Mouse (Mus musculus) intestine, embryonic 14.5 days (tissue): ENCODE results near the gene Slc13a3. TPM values are rescaled to one million over a fixed set of nuclear protein-coding genes. Genes with fewer than 3 reads are reported as not detected.

Experiments used
- ATAC-seq: fragments of 200-750 bp; cut with Nextera tagmentation; replicated peaks from 2 replicates; pipeline ENCODE4 v1.8.0; 2017; ENCODE audit warnings: low read depth, moderate number of reproducible peaks, moderate TSS enrichment, moderate library complexity; ENCODE audit not compliant: low FRiP score, low TSS enrichment
- DNase-seq: peaks from one replicate; pipeline ENCODE4 v3.0.0-alpha.2; 2018; ENCODE audit warnings: low spot score
- H3K27ac ChIP-seq: fragments of 300-500 bp; sonication (generic); 2 replicates; pipeline ENCODE4 v1.5.1; 2014; ENCODE audit warnings: low read depth, mild to moderate bottlenecking, control low read depth
- H3K27me3 ChIP-seq: fragments of 300-500 bp; sonication (generic); replicated peaks from 2 replicates; pipeline ENCODE4 v1.6.1; 2014; ENCODE audit warnings: low read length, control low read depth; ENCODE audit not compliant: control insufficient read depth, insufficient read depth
- H3K36me3 ChIP-seq: fragments of 300-500 bp; sonication (generic); 2 replicates; pipeline ENCODE4 v1.6.1; 2014; ENCODE audit warnings: low read length, control low read depth; ENCODE audit not compliant: control insufficient read depth, insufficient read depth
- H3K4me1 ChIP-seq: fragments of 300-500 bp; sonication (generic); replicated peaks from 2 replicates; pipeline ENCODE4 v1.6.1; 2014; ENCODE audit warnings: low read length, control low read depth, mixed read lengths; ENCODE audit not compliant: control insufficient read depth, insufficient read depth
- H3K4me2 ChIP-seq: fragments of 300-500 bp; sonication (generic); 2 replicates; pipeline ENCODE4 v1.6.1; 2014; ENCODE audit warnings: low read length
- H3K4me3 ChIP-seq: fragments of 300-500 bp; sonication (generic); 2 replicates; pipeline ENCODE4 v1.5.1; 2014; ENCODE audit warnings: low read depth, low read length, control low read depth, mixed read lengths
- H3K9ac ChIP-seq: fragments of 300-500 bp; sonication (generic); 2 replicates; pipeline ENCODE4 v1.6.1; 2014; ENCODE audit warnings: mild to moderate bottlenecking, low read length
- H3K9me3 ChIP-seq: fragments of 300-500 bp; sonication (generic); 2 replicates; pipeline ENCODE4 v1.6.1; 2016; ENCODE audit warnings: low read length, control low read depth; ENCODE audit not compliant: control insufficient read depth
- WGBS: fragments of 180-500 bp; shearing (Covaris S2); extraction: QIAGEN DNeasy Blood & Tissue Kit; methylation state at CpG from one replicate; pipeline ENCODE4 v1.1.7; 2014; 5-methylcytosine and 5-hydroxymethylcytosine counted together
- polyA plus RNA-seq: library from polyadenylated mRNA; unstranded; fragments of >200 nt; fragmentation: Nextera tagmentation; extraction: Ambion mirVana; gene quantifications from 2 replicates; pipeline ENCODE4 v1.2.1, GENCODE M21; 2014

The Slc13a3 gene
- polyA plus RNA-seq, 1 experiment from 2014 or later: 0.09 TPM

DNA sequence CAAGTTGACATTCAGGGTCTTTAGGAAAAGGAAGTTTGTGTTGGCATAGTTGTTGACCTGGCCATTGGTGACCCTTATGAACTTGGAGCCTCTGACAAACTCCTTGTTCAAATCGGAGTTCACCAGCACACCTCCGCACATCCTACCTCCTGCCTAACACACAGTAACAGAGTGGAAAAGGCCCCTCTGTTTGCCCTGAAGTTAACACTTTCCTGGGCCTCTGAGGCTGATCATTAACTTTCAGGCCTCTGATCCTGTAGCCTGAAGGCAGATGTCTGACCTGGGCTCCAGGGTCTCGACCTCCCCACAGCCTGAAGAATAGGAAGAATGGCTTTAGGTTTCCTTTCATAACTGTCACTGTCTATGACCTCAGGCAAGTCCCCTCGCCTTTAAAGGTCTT is 31.4 kb downstream of the Slc13a3 start:
- Histone ChIP-seq H3K4me3 (no peak overlapping the region), H3K27ac (no peak overlapping the region), H3K27me3 (no peaks in the 10 kb centered on the region), H3K4me1 (no peaks in the 10 kb centered on the region), H3K9ac (no peak overlapping the region), H3K9me3 (no peaks in the 10 kb centered on the region), H3K36me3 (no peaks in the 10 kb centered on the region), H3K4me2 (no peak overlapping the region)
- no peak for ATAC-seq
- WGBS: 58% methylated on average over 4 of the region's 4 CpGs
- DNase-seq: no peak

GRCm38 (mm10) chr2:165439613-165440012 is 33.4 kb downstream of the Slc13a3 start:
- Histone ChIP-seq H3K4me1 (no peaks in the 10 kb centered on the region), H3K9me3 (no peaks in the 10 kb centered on the region), H3K36me3 (no peaks in the 10 kb centered on the region), H3K9ac (no peak overlapping the region), H3K4me2 (no peak overlapping the region), H3K27me3 (no peaks in the 10 kb centered on the region), H3K4me3 (no peak overlapping the region), H3K27ac (no peak overlapping the region)
- ATAC-seq: no peak
- no peak for DNase-seq
- WGBS: 88% methylated on average over 10 of the region's 10 CpGs

DNA sequence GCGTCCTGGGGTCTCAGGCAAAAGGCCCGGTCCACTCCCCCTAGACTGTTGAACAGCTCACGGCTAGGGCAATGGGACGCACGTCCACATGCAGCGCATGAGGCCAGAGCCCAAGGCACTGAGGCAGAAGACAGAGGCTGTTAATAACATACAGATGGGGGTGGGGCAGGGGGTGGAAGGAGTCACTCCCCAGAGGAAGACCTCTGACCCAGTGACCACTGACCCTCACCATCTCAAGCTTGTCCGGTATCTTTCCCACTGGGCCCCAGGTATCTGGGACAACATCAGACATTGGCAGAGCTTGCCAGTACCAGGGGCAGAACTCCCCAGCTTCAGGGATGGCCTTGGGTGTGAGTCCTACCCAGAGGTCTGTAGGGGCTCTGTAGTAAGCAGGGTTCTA is 34.1 kb downstream of the Slc13a3 start:
- ATAC-seq: no peak
- 76% methylated on average over 7 of the region's 7 CpGs for WGBS
- no peaks in the 10 kb centered on the region for H3K36me3 ChIP-seq
- no peak overlapping the region for H3K27ac ChIP-seq
- H3K9me3 ChIP-seq: no peaks in the 10 kb centered on the region
- no peak overlapping the region for H3K4me2 ChIP-seq
- no peak for DNase-seq
- no peak overlapping the region for H3K9ac ChIP-seq
- H3K4me3 ChIP-seq: no peak overlapping the region
- H3K4me1 ChIP-seq: no peaks in the 10 kb centered on the region
- no peaks in the 10 kb centered on the region for H3K27me3 ChIP-seq

GRCm38 (mm10) chr2:165428694-165429093 is 44.3 kb downstream of the Slc13a3 start:
- 30% methylated on average over 7 of the region's 7 CpGs for WGBS
- no peak overlapping the region for H3K27ac ChIP-seq
- DNase-seq: no peak

DNA sequence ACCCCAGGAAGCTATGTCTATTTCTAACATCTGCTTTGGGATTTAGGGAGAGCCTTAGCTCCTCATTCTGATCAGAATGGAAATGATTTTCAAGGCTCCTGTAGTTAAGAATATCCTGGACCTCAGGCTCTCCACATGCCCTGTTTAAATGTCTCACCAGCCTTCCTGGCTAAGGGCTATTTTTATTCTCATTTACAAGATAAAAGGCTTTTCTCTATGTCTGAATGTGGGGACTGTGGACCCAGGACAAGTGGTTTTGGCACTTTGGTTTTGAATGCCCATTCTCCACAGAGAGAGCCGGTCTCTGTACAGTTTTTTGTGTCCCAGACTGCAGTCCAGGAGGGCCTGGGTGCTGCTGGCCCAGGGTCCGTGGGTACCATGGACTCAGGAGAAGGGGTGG is 52.8 kb downstream of the Slc13a3 start:
- Histone ChIP-seq H3K36me3 (no peaks in the 10 kb centered on the region), H3K4me3 (no peak overlapping the region), H3K27me3 (no peaks in the 10 kb centered on the region), H3K9ac (no peak overlapping the region), H3K9me3 (no peaks in the 10 kb centered on the region), H3K4me2 (no peak overlapping the region), H3K27ac (no peak overlapping the region), H3K4me1 (0 out of 2 replicates have a peak, but pooled peaks cover 4% of the 10 kb centered on the region)
- DNase-seq (no peak), ATAC-seq (no peak)
- WGBS: 82% methylated on average over 2 of the region's 2 CpGs

More at GRCm38 (mm10) chr2:165428694-165429093, 44.3 kb downstream of the Slc13a3 start:
- Histone ChIP-seq H3K9ac (no peak overlapping the region), H3K4me3 (no peak overlapping the region), H3K27me3 (no peaks in the 10 kb centered on the region), H3K36me3 (no peaks in the 10 kb centered on the region), H3K9me3 (no peaks in the 10 kb centered on the region), H3K4me2 (no peak overlapping the region), H3K4me1 (no peaks in the 10 kb centered on the region)
- no peak for ATAC-seq

DNA sequence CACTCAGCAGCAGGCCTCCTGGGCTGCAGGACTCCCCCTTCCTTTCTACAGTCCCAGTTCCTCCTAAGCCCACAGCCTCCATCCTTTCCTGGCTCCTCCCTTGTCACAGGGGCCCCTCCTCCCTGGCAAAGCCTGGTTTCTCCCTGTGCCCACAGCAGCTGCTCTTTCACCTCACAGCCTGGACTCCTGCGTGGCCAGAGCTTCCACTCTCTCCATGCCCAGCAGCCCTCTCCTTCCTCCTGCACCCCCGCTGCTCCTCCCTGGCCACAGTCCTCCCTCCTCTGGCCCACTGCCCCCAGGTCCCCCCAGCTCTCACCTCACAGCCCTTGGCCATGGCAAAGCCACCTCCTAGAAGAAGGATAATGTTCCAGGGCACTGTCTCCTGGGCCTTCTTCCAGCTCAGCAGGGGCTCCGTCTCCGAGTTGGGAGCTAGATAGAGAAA is 53.3 kb downstream of the Slc13a3 start:
- Histone ChIP-seq H3K36me3 (no peaks in the 10 kb centered on the region), H3K9me3 (no peaks in the 10 kb centered on the region), H3K4me3 (no peak overlapping the region), H3K27ac (no peak overlapping the region), H3K4me1 (0 out of 2 replicates have a peak, but pooled peaks cover 4% of the 10 kb centered on the region), H3K4me2 (no peak overlapping the region), H3K9ac (no peak overlapping the region), H3K27me3 (no peaks in the 10 kb centered on the region)
- ATAC-seq (no peak), DNase-seq (no peak)
- WGBS: 63% methylated on average over 4 of the region's 4 CpGs

DNA sequence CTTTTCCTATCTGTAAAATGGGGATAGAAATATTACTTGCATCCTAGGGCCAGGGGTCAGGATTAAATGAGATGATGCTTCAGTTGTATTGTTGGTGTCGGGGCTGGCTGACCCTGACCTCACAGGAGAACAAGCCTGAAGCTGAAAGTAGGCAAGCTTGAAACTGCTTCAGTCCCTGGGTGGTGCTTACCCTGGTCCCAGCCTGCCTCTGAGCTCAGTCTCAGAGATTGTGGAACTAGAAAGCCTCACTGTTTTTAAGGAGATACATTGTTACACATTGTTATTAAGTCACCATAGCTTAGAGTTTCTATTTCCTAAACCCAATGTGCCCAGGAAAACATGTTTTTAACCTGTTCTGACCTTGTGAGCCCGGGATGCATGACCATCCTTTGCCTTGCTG is 54.5 kb downstream of the Slc13a3 start:
- H3K9ac ChIP-seq: no peak overlapping the region
- ATAC-seq: no peak
- H3K27me3 ChIP-seq: no peaks in the 10 kb centered on the region
- H3K36me3 ChIP-seq: no peaks in the 10 kb centered on the region
- 0 out of 2 replicates have a peak, but pooled peaks cover 4% of the 10 kb centered on the region for H3K4me1 ChIP-seq
- H3K4me3 ChIP-seq: no peak overlapping the region
- H3K9me3 ChIP-seq: no peaks in the 10 kb centered on the region
- WGBS: 80% methylated on average over 2 of the region's 2 CpGs
- DNase-seq: no peak
- H3K27ac ChIP-seq: no peak overlapping the region
- H3K4me2 ChIP-seq: no peak overlapping the region

DNA sequence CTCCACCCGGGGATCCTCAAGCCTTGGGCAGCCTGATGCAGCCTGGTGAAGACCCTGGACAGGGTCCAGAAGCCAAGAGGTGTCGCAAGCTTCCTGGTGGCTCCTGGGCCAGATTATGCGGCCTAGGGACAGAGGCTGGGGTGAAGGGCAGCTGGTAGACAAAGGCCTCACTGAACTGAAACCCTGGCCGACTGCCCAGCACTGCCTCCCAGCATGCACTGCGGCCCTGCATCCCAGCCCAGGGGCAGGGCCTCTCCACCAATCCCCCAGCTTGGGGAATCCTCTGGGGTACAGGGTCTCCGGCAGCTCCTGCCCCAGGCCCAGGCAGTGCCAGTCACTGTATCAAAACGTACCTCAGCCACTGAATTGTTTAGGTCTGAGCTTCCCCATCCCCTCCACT is 55.7 kb downstream of the Slc13a3 start:
- 75% methylated on average over 7 of the region's 7 CpGs for WGBS
- Histone ChIP-seq H3K9ac (no peak overlapping the region), H3K9me3 (no peaks in the 10 kb centered on the region), H3K4me3 (no peak overlapping the region), H3K4me1 (0 out of 2 replicates have a peak, but pooled peaks cover 4% of the 10 kb centered on the region), H3K4me2 (no peak overlapping the region), H3K27ac (no peak overlapping the region), H3K36me3 (no peaks in the 10 kb centered on the region), H3K27me3 (no peaks in the 10 kb centered on the region)
- ATAC-seq: no peak
- no peak for DNase-seq

GRCm38 (mm10) chr2:165415795-165416194 is 57.2 kb downstream of the Slc13a3 start:
- H3K4me2 ChIP-seq: no peak overlapping the region
- no peaks in the 10 kb centered on the region for H3K27me3 ChIP-seq
- DNase-seq (no peak), ATAC-seq (no peak)
- H3K4me1 ChIP-seq: 0 out of 2 replicates have a peak, but pooled peaks cover 4% of the 10 kb centered on the region
- WGBS: 71% methylated on average over 6 of the region's 6 CpGs
- H3K9ac ChIP-seq: no peak overlapping the region
- no peaks in the 10 kb centered on the region for H3K36me3 ChIP-seq
- no peak overlapping the region for H3K4me3 ChIP-seq
- H3K27ac ChIP-seq: no peak overlapping the region
- H3K9me3 ChIP-seq: no peaks in the 10 kb centered on the region
